Mouse (Mus musculus): ENCODE results near the gene Atp10a.

DNA sequence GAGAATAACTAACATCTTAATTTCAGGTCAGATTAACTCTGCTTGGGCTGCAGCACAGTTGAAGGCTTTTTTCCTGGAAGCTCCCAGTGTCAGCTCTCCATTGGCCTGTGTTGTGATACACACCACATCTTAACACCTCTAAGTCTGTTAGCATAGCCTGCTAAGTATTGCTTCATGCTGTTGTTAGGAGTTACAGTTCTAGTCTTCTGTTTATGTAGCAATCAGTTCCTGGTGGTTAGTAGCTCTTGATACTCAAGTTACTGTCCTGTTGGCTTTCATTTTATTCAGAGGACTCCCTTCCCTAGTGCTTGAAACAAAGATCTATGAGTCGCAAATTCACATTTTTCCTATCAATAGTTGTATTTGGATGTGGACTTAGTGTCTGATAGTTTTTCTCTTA lies 39.7 kb downstream of the Atp10a start:
- no peak for TF ChIP-seq GATA1 (IDR thresholded peaks at IDR 0.05; ENCODE audit: low read length)
- TF ChIP-seq TAL1 (IDR thresholded peaks at IDR 0.05; ENCODE audit: low read length), result no peak

All from erythroblast, embryonic 14.5 days (primary cell).